Mouse (Mus musculus) MEL (cell line): ENCODE data around the gene Gjd2.

Experiments
- CTCF ChIP-seq, 3 experiments: IDR thresholded peaks in 2 of 3; conservative IDR thresholded peaks in 1 of 3; 2 replicates each; pipeline ENCODE4 v1.5.1; 2011 to 2012; ENCODE audit warnings: low read length in 3 of 3, low read depth in 2 of 3, mild to moderate bottlenecking in 2 of 3, improper control_type of control experiment in 1 of 3, inconsistent platforms in 1 of 3, mixed read lengths in 1 of 3, moderate library complexity in 1 of 3; ENCODE audit not compliant: control insufficient read depth in 1 of 3, insufficient read depth in 1 of 3, poor library complexity in 1 of 3, severe bottlenecking in 1 of 3
- GATA1 ChIP-seq: IDR thresholded peaks from 2 replicates; pipeline ENCODE4 v1.6.1; 2011; ENCODE audit warnings: low read depth, low read length, improper control_type of control experiment
- MAFK ChIP-seq: IDR thresholded peaks from 2 replicates; pipeline ENCODE4 v1.6.1; 2011; ENCODE audit warnings: low read depth, mild to moderate bottlenecking, low read length, improper control_type of control experiment, borderline replicate concordance
- MAX ChIP-seq: IDR thresholded peaks from 2 replicates; pipeline ENCODE4 v1.6.1; 2011; ENCODE audit warnings: low read length, improper control_type of control experiment
- MAZ ChIP-seq: IDR thresholded peaks from 2 replicates; pipeline ENCODE4 v1.6.1; 2012; ENCODE audit warnings: low read depth, mild to moderate bottlenecking, inconsistent platforms, low read length, improper control_type of control experiment
- MYC ChIP-seq: IDR thresholded peaks from 2 replicates; pipeline ENCODE4 v1.6.1; 2011; ENCODE audit warnings: low read depth, mild to moderate bottlenecking, low read length, improper control_type of control experiment, moderate library complexity
- NELFE ChIP-seq: IDR thresholded peaks from 2 replicates; pipeline ENCODE4 v1.6.1; 2011; ENCODE audit warnings: low read depth, low read length, improper control_type of control experiment
- NRF1 ChIP-seq: IDR thresholded peaks from 2 replicates; pipeline ENCODE4 v1.6.1; 2014; ENCODE audit warnings: low read depth, mild to moderate bottlenecking, inconsistent platforms, low read length, improper control_type of control experiment, moderate library complexity; ENCODE audit not compliant: poor library complexity, insufficient read depth, severe bottlenecking
- POLR2A ChIP-seq, 2 experiments: IDR thresholded peaks; 2 replicates each; pipeline ENCODE4 v1.6.1; 2011 to 2012; ENCODE audit warnings: low read length in 2 of 2, mild to moderate bottlenecking in 2 of 2, control low read depth in 1 of 2, improper control_type of control experiment in 1 of 2, low read depth in 1 of 2, moderate library complexity in 1 of 2; ENCODE audit not compliant: control insufficient read depth in 1 of 2, insufficient read depth in 1 of 2, poor library complexity in 1 of 2
- TCF12 ChIP-seq: IDR thresholded peaks from 2 replicates; pipeline ENCODE4 v1.6.1; 2014; ENCODE audit warnings: low read depth, mild to moderate bottlenecking, inconsistent platforms, low read length, improper control_type of control experiment, moderate library complexity
- USF1 ChIP-seq: IDR thresholded peaks from 2 replicates; pipeline ENCODE4 v1.6.1; 2014; ENCODE audit warnings: low read depth, mild to moderate bottlenecking, inconsistent platforms, low read length, improper control_type of control experiment, moderate library complexity
- ZNF384 ChIP-seq: IDR thresholded peaks from 2 replicates; pipeline ENCODE4 v1.6.1; 2012; ENCODE audit warnings: low read depth, mild to moderate bottlenecking, inconsistent platforms, low read length, improper control_type of control experiment

DNA sequence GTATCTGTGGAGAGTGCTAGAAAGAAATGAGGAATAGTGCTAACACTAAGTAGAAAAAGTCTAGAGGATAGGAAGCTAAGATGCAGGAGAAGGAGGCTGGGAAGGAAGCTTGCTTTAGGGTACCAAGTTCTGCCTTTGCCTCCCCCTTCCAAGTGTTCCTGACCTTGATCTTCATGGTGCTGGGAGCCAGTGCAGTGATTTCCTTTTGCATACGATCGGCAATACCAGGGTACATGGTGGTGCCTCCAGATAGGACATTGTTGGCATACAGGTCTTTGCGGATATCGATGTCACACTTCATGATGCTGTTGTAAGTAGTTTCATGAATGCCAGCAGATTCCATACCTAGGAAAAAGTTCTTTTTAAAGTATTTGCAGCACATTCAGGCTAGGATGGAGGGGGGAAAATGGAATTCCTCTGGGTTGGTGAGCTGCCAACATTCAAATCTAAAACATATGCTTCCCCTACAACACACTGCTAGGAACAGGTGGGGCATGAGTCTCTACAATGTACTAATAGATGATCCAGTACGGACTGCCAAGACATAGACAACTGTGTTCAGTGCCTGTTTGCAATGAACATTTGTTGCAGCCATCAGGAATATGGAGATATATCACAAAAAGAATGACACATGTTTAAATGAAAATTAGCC lies 34.7 kb upstream of the Gjd2 start:
- TF ChIP-seq CTCF (IDR thresholded peaks at IDR 0.05 in 2 of 3, conservative IDR thresholded peaks at IDR 0.05 in 1 of 3; ENCODE audit: control insufficient read depth in 1 of 3, insufficient read depth in 1 of 3, low read depth in 2 of 3, low read length in 3 of 3, poor library complexity in 1 of 3, severe bottlenecking in 1 of 3) (no peak), MAX (no peak), TCF12 (no peak), NELFE (no peak), POLR2A (IDR thresholded peaks at IDR 0.05; ENCODE audit: control insufficient read depth in 1 of 2, insufficient read depth in 1 of 2, low read depth in 1 of 2, low read length in 2 of 2, poor library complexity in 1 of 2) (no peak), MAZ (no peak), MYC (no peak), NRF1 (no peak), MAFK (no peak), GATA1 (no peak), ZNF384 (no peak), USF1 (no peak)
